Mouse (Mus musculus): ENCODE results near the gene Fzd10.

The Fzd10 gene

DNA sequence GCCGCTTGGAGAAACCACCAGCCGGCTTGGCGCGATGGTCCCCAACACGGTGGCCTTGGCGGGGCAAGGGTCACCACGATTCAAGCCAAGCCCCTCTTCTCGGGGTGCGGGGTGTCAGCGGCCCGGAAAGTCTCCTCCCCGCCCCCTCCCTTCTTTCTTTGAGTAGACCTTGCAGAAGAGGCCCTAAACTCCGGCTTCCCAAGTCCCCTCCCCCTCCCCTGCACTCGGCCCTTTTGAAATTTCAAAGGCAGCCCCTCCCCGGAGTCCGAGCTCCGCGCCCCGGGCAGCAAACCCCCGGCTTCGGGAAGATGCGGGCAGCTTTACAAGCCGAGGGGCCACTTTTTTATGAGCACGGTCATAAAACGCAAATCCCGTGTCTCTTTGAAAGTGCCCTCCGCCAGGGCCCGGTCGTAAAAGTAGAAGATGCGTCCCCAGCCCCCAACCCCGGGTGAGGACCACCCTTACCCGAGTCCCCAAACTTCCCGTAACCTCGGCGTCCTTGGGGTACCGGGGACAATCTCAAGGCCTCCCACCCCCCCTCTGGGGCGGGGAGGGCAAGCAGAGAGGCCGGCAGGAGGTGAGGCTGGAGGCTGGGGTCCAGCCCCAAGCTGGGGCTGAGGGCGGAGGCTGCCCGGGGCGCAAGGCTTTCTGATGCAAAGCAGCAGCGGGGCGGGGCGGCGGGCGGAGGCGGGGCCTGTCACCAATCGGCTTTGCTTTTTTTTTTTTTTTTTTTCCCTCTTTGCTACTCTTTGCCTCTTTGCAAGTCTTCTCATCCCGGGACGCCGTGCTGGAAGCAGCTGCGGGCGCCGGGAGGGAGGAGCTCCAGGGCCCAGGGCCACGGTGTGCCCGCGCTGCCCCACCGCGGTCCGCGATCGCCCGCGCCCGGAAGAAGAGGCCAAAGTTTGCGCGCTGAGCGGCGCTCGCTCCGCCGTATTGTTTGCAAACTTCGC, at the start of gene Fzd10:
Gene Fzd10, plus strand, starts transcription at position 773 of the 950 bp plus-strand sequence.
- no peak for DNase-seq (ENCODE audit: low spot score in 2 of 2)

- DNase-seq (ENCODE audit: low spot score in 2 of 2): no peak
Observed at GRCm38 (mm10) chr5:128551448-128551847, 49.2 kb upstream of the Fzd10 start.

DNA sequence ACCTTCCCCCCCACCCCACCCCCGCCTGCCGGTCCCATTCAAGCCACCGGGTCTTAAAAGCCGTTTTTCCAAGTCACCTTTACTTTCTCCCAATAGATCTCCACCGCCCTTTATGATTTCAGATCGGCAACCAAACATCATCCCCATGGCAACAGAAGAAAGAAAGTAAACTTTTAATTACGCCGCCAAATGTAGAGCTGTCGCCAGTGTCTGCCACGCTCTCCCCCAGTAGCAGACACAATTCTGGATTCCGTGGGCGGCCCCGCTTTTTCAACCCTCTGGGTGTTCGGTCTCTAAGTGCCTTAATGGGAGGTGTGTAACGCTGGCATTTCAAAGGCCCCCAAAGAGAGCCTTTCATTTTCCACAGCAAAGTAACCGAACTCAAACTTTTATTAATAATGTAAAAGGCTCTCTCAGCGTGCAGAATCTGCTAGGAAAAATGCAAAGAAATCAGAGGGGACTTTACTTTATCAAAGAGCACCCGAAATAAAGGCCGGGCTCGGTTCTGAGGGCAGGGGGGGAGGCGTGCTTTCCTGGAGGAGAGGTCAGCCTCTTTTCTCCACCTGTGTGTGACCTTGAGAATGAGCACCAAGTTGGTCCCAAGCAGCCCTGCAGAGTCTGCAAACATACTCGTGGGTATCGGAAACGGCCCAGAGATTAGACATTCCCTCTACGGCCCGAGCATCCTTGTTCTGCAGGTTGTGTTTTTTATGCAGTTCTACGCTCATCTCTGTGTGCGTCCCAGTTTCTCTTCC, 48.3 kb upstream of the Fzd10 start:
- DNase-seq (ENCODE audit: low spot score in 2 of 2): no peak

- DNase-seq (ENCODE audit: low spot score in 2 of 2): no peak
Observed at GRCm38 (mm10) chr5:128558126-128558525, 42.5 kb upstream of the Fzd10 start.

DNA sequence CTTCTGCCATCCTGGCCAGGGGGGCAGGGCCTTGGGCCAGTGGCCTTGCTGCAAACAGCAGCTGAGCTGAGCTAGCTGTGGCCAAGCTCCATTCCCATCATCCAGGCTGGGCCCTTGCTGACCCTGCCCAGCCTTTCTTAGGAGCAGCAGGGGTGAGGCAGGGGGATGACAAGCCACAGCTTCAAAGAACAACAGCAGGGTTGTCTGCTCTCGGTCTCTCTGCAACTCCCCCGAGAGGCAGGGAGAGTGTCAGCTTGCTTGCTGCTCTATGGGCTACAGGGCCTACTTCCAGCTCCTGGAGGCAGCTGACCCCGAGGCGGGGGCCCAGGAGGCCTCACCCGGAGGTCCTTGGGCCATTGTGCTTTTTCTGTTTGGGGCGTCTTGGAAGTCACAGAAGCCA, 33.3 kb upstream of the Fzd10 start:
- no peak for DNase-seq (ENCODE audit: low spot score in 2 of 2)

GRCm38 (mm10) chr5:128568970-128569369, 31.7 kb upstream of the Fzd10 start:
- no peak for DNase-seq (ENCODE audit: low spot score in 2 of 2)

DNA sequence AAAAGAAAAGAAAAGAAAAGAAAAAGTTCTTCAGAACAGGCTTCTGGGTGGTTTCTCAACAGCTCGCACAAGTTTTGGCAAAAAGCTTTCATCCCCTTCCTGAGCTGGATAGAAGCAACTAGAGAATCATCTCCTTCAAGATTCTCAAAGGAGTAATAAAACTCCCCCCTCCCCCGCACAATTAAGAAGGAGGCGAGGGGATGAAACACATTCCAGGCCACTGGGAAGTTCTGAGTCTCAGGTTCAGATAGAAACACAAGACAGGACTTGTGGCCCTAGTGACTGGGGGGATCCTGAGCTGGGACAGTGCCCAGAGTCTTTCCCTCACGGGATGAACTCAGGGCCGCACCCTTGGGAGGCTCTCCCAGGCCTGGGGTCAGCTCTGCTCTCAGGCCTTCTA, 30.6 kb upstream of the Fzd10 start:
- no peak for DNase-seq (ENCODE audit: low spot score in 2 of 2)

DNA sequence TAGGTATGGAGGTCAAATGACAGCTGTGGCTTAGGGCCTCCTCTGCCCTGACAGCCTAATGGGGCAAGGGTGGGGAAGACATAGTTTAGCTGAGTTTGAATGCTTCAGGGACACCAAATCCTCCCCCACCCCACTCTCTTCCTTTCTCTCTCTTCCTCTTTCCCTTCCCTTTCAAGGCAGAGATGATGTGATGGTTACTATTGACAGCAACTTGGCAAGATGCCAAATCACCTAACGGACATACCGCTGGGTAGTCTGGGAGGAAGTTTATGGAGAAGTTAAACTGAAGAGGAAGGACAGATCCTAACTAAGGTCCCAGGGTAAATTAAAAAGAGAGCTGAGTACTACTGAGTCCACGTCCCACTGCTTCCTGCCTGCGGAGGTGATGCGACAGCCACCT, 29.8 kb upstream of the Fzd10 start:
- no peak for DNase-seq (ENCODE audit: low spot score in 2 of 2)

GRCm38 (mm10) chr5:128571706-128572105, 28.9 kb upstream of the Fzd10 start:
- DNase-seq (ENCODE audit: low spot score in 2 of 2): no peak

DNA sequence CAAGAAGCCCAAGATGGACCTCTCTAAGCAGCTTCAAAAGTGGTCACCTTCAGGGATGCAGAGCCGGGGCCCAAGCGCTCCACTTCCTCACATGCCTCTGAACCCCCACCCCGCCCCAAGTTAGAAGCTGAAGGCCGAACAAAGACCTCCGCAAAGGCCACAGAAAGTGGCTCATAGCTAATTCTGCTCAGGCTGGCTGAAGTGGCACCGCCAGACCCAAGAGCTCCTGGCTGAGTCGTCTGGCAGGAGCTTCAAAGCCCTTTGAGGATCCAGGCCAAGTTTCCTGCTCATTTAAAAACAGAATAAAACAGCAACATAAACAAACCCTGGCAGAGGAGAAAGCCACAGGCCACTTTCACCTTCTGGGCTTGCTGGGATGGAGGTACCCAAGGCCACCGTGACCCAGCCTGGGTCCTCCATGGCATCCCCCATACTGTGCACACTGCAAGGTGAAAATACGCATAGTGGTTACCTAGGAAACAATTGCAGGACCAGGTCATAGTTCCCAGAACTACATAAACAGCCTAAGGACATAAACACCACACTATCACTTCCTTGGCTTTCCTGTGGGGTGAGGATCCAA, 24.6 kb upstream of the Fzd10 start:
- no peak for DNase-seq (ENCODE audit: low spot score in 2 of 2)

- no peak for DNase-seq (ENCODE audit: low spot score in 2 of 2)
Observed at GRCm38 (mm10) chr5:128579047-128579650, 21.5 kb upstream of the Fzd10 start.

DNA sequence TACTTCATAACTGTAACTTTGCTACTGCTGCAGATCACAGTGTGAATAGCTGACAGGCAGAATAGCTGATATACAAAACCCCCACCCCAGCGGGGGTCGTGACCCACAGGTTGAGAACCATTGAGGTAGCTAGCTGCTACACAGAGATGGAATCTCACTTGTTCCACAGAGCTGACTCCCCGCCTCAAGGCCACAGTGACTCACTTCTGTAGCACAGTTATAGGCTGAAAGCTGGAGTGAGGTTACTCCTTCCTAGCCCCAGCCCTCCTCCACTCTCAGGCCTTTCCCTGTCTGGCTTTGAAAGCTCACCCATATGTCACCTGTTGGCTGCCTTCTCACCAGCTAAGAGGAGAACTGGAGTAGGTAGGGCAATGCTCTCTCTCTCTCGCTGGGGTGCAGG, 19.7 kb upstream of the Fzd10 start:
- no peak for DNase-seq (ENCODE audit: low spot score in 2 of 2)

GRCm38 (mm10) chr5:128581516-128581921, 19.1 kb upstream of the Fzd10 start:
- no peak for DNase-seq (ENCODE audit: low spot score in 2 of 2)

GRCm38 (mm10) chr5:128589231-128589630, 11.4 kb upstream of the Fzd10 start:
- no peak for DNase-seq (ENCODE audit: low spot score in 2 of 2)

GRCm38 (mm10) chr5:128593446-128593845, 7.2 kb upstream of the Fzd10 start:
- no peak for DNase-seq (ENCODE audit: low spot score in 2 of 2)

GRCm38 (mm10) chr5:128596813-128597212, 3.8 kb upstream of the Fzd10 start:
- DNase-seq (ENCODE audit: low spot score in 2 of 2): no peak

DNA sequence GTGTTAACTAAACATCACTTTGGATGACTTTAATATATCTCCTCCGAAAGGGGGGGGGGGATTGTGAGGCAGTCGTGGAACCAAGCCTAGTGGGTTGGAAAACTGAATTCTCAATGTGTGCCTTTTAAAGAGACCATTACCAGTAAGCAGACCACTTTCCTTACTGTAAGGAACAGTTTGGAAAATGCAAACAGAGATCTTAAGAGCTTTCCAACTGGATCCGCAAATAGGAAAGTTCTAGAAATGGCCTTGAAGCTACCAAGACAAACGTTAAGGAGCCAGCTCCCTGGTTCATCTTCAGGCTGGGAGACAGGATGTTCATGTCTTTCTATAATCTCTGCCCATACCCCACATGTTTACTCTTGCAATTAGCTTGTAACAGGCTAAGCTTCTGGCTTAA, 3.3 kb upstream of the Fzd10 start:
- DNase-seq (ENCODE audit: low spot score in 2 of 2): no peak

DNA sequence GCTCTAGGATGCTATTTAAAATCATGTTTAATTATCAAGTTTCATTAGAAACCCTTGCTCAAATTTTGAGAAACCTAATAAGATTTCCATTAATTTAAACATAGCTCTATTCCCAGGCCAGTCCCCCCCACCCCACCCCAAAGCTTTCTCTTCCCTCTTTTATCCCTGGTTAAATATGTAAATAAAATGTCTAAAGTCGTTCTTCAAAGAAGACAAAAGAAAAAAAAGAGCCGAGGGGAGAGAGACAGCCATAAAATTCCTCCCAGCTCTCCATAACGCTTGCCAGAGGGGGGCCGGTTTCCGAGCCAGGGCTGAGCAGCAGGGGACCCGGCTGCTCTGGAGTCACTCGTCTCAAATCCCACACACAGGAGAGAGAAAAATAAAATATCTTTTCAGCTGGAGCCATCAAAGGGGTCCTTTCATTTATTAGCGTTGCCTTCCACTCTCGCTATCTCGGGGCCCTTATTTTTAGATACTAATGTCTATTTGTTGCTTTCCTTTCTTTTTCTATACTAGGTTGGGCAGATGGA, 2.4 kb upstream of the Fzd10 start:
- no peak for DNase-seq (ENCODE audit: low spot score in 2 of 2)

- no peak for DNase-seq (ENCODE audit: low spot score in 2 of 2)
Observed at GRCm38 (mm10) chr5:128598760-128599364, 1.8 kb upstream of the Fzd10 start.

- DNase-seq (ENCODE audit: low spot score in 2 of 2): no peak
Observed at GRCm38 (mm10) chr5:128599365-128600071, 1.1 kb upstream of the Fzd10 start.

Measured in spleen, postnatal 4 days (tissue).